Mouse (Mus musculus) midbrain, embryonic 15.5 days (tissue): ENCODE data around the gene Ice2. TPM values are rescaled to one million over a fixed set of nuclear protein-coding genes. Genes with fewer than 3 reads are reported as not detected.

Experiments
- ATAC-seq: fragments of 200-750 bp; cut with Nextera tagmentation; replicated peaks from 2 replicates; pipeline ENCODE4 v1.8.0; 2017; ENCODE audit warnings: moderate TSS enrichment
- H3K27ac ChIP-seq: fragments of 300-500 bp; sonication (generic); 2 replicates; pipeline ENCODE4 v1.5.1; 2015; ENCODE audit warnings: mild to moderate bottlenecking, inconsistent platforms
- H3K27me3 ChIP-seq: fragments of 300-500 bp; sonication (generic); replicated peaks from 2 replicates; pipeline ENCODE4 v1.6.1; 2015; ENCODE audit warnings: inconsistent platforms
- H3K36me3 ChIP-seq: fragments of 300-500 bp; sonication (generic); replicated peaks from 2 replicates; pipeline ENCODE4 v1.6.1; 2015; ENCODE audit warnings: inconsistent platforms
- H3K4me1 ChIP-seq: fragments of 300-500 bp; sonication (generic); 2 replicates; pipeline ENCODE4 v1.6.1; 2015; ENCODE audit warnings: inconsistent platforms
- H3K4me2 ChIP-seq: fragments of 300-500 bp; sonication (generic); 2 replicates; pipeline ENCODE4 v1.6.1; 2015; ENCODE audit warnings: inconsistent platforms, mild to moderate bottlenecking, moderate library complexity
- H3K4me3 ChIP-seq: fragments of 300-500 bp; sonication (generic); 2 replicates; pipeline ENCODE4 v1.5.1; 2015; ENCODE audit warnings: mild to moderate bottlenecking, inconsistent platforms
- H3K9ac ChIP-seq: fragments of 300-500 bp; sonication (generic); 2 replicates; pipeline ENCODE4 v1.6.1; 2015; ENCODE audit warnings: mild to moderate bottlenecking, inconsistent platforms
- H3K9me3 ChIP-seq: fragments of 300-500 bp; sonication (generic); 2 replicates; pipeline ENCODE4 v1.6.1; 2016; ENCODE audit warnings: inconsistent platforms
- WGBS: fragments of 180-500 bp; shearing (Covaris S2); methylation state at CpG from one replicate; pipeline ENCODE4 v1.1.7; 2015; ENCODE audit warnings: mixed read lengths; 5-methylcytosine and 5-hydroxymethylcytosine counted together
- polyA plus RNA-seq: library from polyadenylated mRNA; unstranded; fragments of >200 nt; fragmentation: Nextera tagmentation; extraction: Ambion mirVana; gene quantifications from 2 replicates; pipeline ENCODE4 v1.2.1, GENCODE M21; 2015

Ice2 gene
- polyA plus RNA-seq, 1 experiment from 2014 or later, result 11.0 TPM

DNA sequence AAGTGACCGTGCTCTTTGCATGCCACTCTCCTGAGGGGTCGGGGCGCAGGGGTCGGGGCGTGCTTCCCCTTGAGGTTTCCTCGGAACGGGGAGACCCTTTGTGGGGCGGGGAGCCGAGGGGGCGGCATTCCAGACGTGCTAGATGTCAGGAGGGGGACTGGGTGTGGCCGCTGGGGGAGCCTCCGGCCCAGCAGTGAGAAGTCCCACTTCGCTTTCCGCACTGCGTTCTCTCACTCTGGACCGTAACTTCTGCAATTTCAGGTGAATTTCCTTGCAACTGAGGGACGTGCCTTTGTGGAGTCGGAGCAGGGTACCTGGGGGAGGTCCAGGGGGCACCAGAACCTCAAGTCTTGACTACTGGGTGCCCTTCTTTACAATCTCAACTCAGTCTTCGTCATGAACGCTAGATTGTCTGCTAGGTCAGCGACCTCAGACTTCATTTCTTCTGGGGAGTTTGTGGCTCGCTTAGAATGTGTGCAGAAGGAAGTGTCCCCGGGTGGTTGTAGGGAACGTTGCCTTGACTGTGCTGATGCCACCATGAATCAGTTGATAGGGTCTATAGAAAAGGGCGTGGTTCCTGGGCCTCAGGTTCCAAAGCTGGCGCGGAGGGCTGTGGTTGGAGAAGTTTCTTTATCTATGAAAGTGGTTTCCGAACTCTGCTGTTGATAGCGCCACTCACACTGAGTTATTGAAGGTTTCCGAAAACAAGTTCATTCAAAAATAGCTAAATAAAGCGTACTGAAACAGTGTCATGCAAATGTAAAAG is 56.4 kb downstream of the Ice2 start:
- H3K36me3 ChIP-seq, result no peaks in the 10 kb centered on the region
- no peaks in the 10 kb centered on the region for H3K9me3 ChIP-seq
- H3K27me3 ChIP-seq, result peaks cover 18% of the 10 kb centered on the region
- ATAC-seq, result 0 out of 2 replicates have a peak, but pooled peaks have one; percentile 9
- H3K27ac ChIP-seq, result 0 out of 2 replicates have a peak overlapping the region, but pooled peaks have one; percentile 31
- 8% methylated on average over 32 of the region's 32 CpGs for WGBS
- peak overlapping the region; percentile 31; the same call in 1 of the 2 replicates for H3K9ac ChIP-seq
- peaks cover 13% of the 10 kb centered on the region for H3K4me1 ChIP-seq
- peak overlapping the region; percentile 62 for H3K4me2 ChIP-seq
- peak overlapping the region; percentile 39 for H3K4me3 ChIP-seq

DNA sequence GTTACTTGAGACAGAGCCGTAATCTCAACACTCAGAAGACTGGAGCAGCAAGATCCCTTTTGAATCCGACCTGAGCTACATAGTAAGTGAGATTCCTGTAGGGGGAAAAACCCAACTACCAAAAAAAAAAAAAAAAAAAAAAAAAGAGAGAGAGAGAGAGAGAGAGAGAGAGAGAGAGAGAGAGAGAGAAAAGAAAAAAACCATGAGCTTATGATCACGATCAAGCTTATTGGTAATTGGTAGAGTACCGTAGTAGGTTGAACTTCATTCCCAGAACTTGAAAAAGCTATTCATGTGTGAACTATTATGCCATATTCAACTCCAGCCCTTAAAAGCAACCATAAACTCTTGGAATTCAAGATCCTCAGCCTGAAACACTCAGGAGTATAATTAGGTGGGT is 57.0 kb downstream of the Ice2 start:
- no peak overlapping the region for H3K9ac ChIP-seq
- no peak for ATAC-seq
- 0 out of 2 replicates have a peak overlapping the region, but pooled peaks have one; percentile 39 for H3K4me3 ChIP-seq
- peaks cover 15% of the 10 kb centered on the region for H3K4me1 ChIP-seq
- no peaks in the 10 kb centered on the region for H3K36me3 ChIP-seq
- no peaks in the 10 kb centered on the region for H3K9me3 ChIP-seq
- WGBS, result 65% methylated on average over 4 of the region's 4 CpGs
- H3K27ac ChIP-seq, result no peak overlapping the region
- peaks cover 18% of the 10 kb centered on the region for H3K27me3 ChIP-seq
- peak overlapping the region; percentile 62; the same call in 1 of the 2 replicates for H3K4me2 ChIP-seq

DNA sequence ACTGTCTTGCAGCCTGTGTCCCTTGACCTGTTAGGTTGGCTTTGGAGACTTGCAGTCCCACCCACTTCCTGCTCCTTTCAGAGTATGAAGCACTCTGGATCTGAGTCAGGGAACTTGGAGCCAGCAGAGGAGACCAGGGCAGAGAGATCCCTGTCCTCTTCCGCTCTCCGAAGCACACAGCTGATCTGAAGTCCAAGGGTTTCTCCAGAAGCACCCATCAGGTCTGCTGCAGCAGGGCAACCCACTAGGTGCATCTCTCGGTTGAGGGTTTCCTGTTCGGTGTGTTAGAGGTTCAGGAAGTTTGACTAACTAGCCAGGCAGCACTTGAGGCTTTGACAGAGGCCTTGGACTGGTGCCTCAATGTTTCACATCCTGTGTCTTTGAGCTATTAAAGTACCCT is 57.7 kb downstream of the Ice2 start:
- no peaks in the 10 kb centered on the region for H3K36me3 ChIP-seq
- H3K4me3 ChIP-seq, result no peak overlapping the region
- peaks cover 15% of the 10 kb centered on the region for H3K4me1 ChIP-seq
- no peaks in the 10 kb centered on the region for H3K9me3 ChIP-seq
- no peak overlapping the region for H3K9ac ChIP-seq
- WGBS, result 65% methylated on average over 4 of the region's 4 CpGs
- H3K27me3 ChIP-seq, result peaks cover 18% of the 10 kb centered on the region
- ATAC-seq, result no peak
- no peak overlapping the region for H3K4me2 ChIP-seq
- H3K27ac ChIP-seq, result no peak overlapping the region

DNA sequence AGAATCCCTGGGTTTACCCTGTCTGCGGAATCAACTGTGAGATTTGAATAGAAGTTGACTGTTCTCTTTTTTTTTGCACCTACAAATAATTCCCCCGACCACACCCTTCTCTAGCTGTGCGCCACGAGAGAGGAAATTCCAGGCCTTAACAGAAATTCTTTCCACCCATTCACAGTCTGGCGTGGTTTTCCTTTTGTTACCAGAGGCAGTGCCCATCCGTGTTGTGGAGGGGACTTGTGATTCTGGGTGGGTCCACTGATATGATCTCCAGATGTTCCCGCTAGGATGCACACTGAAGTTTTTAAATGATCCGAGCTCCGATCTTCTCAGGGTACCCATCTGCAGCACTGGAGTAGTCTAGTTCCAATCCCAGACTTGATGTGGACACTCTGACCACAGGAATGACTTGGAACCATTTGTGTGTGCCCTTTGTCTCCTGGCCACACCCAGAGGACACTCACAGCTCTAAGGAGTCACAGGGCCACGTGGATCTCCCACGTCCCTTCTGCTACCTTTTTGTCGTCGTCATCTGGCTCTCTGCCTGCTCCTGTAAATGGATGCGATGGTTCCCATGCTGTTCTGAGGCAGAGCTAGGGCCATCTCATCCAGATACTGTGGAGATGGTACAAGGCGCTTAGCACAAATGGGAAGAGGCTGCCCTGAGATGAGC is 58.8 kb downstream of the Ice2 start:
- H3K27me3 ChIP-seq, result peaks cover 18% of the 10 kb centered on the region
- H3K9ac ChIP-seq, result no peak overlapping the region
- H3K36me3 ChIP-seq, result no peaks in the 10 kb centered on the region
- H3K9me3 ChIP-seq, result no peaks in the 10 kb centered on the region
- H3K4me2 ChIP-seq, result no peak overlapping the region
- 84% methylated on average over 15 of the region's 15 CpGs for WGBS
- no peak overlapping the region for H3K27ac ChIP-seq
- peaks cover 15% of the 10 kb centered on the region for H3K4me1 ChIP-seq
- no peak overlapping the region for H3K4me3 ChIP-seq
- ATAC-seq, result no peak

DNA sequence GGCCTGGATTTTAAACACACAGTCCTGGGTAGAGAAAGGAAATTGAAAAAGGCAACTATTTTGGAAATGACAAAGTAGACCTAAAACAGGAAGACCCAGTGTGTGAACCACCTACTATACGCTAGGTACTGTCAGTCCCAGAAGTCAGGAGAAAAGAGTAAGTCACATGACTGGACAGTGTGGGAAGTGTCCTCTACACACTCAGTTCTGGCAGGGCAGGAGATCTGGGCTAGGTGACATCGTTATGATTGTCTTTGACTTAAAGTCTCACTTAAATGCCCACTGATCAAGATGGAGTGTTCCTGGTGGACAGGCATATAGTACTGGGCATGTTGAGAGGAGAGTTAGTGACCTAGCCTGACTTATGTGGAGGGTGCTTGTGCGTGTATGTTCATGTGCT is 59.4 kb downstream of the Ice2 start:
- Histone ChIP-seq H3K9me3 (no peaks in the 10 kb centered on the region), H3K4me3 (no peak overlapping the region), H3K9ac (no peak overlapping the region), H3K27me3 (peaks cover 18% of the 10 kb centered on the region), H3K27ac (no peak overlapping the region), H3K36me3 (no peaks in the 10 kb centered on the region), H3K4me2 (no peak overlapping the region), H3K4me1 (peaks cover 15% of the 10 kb centered on the region)
- no peak for ATAC-seq
- WGBS, result 92% methylated on average over 3 of the region's 3 CpGs

DNA sequence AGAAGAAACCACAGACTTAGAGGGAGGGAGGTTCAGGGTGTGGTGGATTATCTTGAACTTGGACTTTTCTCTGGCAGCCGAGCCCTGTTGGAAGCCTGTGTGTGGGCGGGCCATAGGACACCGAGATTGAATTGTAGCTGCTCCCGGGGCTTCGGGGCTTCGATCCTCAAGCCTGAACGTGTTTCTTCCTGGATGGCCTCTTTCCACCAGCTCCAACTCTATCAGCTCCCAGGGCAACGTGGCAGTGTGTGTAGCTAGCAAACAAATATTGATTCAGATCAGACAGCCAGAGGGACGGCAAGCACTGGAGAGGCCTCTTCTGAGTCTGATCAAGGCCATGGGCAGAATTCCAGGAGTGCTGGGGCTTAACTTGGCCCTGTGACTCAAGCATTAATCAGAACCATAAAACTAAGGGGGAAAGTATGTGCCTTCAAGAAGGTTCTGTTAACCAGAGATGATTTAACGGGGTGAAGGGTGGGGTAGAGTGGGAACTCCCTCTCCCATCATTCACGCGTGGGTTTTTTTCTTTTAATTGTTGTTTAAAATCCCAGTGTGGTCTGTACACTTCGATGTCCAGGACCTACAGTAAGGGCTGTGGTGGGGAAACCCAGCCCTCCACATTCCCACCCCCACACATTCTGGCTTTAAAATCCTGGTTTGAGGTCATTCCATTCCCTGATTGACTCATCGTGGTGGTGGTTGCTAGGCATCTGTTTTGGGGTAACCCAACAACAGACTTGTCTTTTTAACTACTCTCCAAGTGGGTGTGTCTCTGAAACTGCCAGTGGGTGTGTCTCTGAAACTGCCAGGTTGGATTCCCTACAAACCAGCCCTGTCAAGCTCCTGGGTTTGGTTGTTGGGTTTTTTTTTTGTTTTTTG is 60.3 kb downstream of the Ice2 start:
- peaks cover 15% of the 10 kb centered on the region for H3K27me3 ChIP-seq
- WGBS, result 61% methylated on average over 14 of the region's 14 CpGs
- no peak for ATAC-seq
- peaks cover 15% of the 10 kb centered on the region for H3K4me1 ChIP-seq
- H3K4me3 ChIP-seq, result no peak overlapping the region
- H3K4me2 ChIP-seq, result no peak overlapping the region
- H3K9ac ChIP-seq, result no peak overlapping the region
- 0 out of 2 replicates have a peak overlapping the region, but pooled peaks have one; percentile 1 for H3K27ac ChIP-seq
- no peaks in the 10 kb centered on the region for H3K36me3 ChIP-seq
- H3K9me3 ChIP-seq, result no peaks in the 10 kb centered on the region

DNA sequence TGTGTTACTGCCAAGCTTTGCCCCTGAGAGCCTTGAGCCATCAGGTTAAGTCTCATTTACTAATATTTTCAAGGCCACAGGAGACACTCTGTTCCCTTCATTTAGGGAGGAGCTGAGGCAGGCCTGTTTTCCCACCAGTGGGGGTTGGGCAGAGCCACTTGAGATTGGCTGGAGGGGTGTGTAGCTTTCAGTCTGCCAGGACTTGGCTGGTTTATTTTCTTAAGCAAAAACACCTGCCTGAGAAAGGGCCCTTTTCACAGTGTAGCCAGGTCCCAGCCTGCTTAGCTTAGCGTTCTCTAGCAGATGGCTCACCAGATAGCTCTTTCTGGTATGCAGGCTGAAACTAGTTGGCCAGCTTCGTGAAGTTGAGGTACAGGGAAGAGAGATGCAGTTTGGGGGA is 61.3 kb downstream of the Ice2 start:
- 67% methylated on average over 2 of the region's 2 CpGs for WGBS
- Histone ChIP-seq H3K4me2 (no peak overlapping the region), H3K9ac (no peak overlapping the region), H3K36me3 (no peaks in the 10 kb centered on the region), H3K27me3 (peaks cover 10% of the 10 kb centered on the region), H3K4me1 (peaks cover 7% of the 10 kb centered on the region), H3K4me3 (no peak overlapping the region), H3K9me3 (no peaks in the 10 kb centered on the region), H3K27ac (no peak overlapping the region)
- no peak for ATAC-seq

DNA sequence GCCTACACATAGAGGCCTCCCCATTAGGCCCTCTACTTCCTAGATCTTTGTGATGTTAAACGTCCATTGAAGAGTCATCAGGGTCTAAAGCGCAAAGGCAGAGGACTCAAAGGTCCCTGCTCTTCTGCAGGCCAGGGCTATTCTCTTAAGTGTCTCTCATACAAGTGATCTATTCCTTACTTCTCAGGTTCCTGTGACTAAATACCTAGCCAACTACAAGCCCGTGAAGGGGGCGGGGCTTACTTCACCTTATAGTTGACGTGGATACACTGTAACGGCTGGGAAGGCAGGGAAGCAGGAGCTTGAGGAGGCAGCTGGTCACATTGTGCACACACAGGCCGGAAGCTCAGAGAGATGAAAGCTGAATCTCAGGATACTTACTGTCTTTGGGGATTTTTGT is 62.2 kb downstream of the Ice2 start:
- no peak overlapping the region for H3K4me3 ChIP-seq
- H3K4me1 ChIP-seq, result peaks cover 5% of the 10 kb centered on the region
- ATAC-seq, result no peak

DNA sequence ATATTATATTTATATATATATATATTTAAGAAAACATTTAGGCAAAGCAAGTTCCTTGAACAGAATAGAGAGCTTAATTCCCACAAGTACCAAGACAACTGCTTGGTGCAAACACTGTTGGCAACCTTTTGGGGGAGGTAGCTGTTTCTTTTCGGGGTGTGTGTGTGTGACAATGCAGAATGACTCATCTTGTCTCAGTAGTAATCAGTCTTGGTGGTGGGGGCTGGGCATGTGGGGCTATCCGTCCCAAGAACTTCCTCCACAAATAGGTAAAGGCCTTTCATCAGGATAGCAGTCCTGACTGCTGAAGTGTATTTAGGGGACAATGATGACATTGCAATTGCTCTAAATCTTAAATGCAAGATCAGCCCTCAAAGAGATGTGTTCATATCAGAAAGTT is 65.3 kb downstream of the Ice2 start:
- WGBS, result 91% methylated on average over 2 of the region's 2 CpGs
- no peaks in the 10 kb centered on the region for H3K36me3 ChIP-seq
- H3K9me3 ChIP-seq, result no peaks in the 10 kb centered on the region
- no peaks in the 10 kb centered on the region for H3K27me3 ChIP-seq
- H3K27ac ChIP-seq, result no peak overlapping the region
- no peak for ATAC-seq
- peaks cover 5% of the 10 kb centered on the region for H3K4me1 ChIP-seq
- H3K4me3 ChIP-seq, result no peak overlapping the region
- no peak overlapping the region for H3K9ac ChIP-seq
- no peak overlapping the region for H3K4me2 ChIP-seq

More for the DNA sequence above, 62.2 kb downstream of the Ice2 start:
- Histone ChIP-seq H3K9me3 (no peaks in the 10 kb centered on the region), H3K9ac (no peak overlapping the region), H3K4me2 (no peak overlapping the region), H3K27ac (no peak overlapping the region), H3K27me3 (peaks cover 9% of the 10 kb centered on the region), H3K36me3 (no peaks in the 10 kb centered on the region)
- WGBS, result 94% methylated on average over 7 of the region's 7 CpGs

DNA sequence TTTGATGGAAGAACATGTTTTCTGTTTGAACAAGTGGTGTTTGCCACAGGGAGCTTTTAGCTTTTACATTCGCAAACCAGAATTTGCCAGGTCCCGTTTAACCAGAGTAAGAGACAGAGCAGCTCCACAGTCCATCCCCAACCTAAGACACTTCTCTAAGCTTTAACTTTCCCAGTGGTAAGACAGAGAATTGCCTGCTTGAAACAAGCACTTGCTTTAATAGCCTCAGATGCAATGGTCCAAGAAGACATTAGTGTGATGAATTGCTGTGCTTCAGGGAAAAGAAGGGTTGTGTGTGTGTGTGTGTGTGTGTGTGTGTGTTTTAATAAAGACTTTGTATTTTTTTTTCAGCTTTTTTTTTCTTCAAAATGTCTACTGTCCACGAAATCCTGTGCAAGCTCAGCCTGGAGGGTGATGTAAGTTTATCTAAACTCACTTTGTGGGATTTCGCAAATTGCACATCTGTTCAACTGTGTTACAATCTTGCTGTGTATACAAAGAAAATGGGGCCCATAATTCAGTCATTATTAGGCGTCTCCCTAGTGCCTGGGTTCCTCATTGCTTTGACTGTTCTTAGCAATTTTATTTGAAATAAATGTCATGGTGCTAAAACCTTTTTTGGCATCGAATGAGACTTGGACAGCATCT is 66.5 kb downstream of the Ice2 start:
- H3K36me3 ChIP-seq, result no peaks in the 10 kb centered on the region
- 89% methylated on average over 6 of the region's 6 CpGs for WGBS
- H3K9me3 ChIP-seq, result no peaks in the 10 kb centered on the region
- ATAC-seq, result no peak
- H3K27ac ChIP-seq, result no peak overlapping the region
- peaks cover 7% of the 10 kb centered on the region for H3K4me1 ChIP-seq
- H3K4me2 ChIP-seq, result no peak overlapping the region
- no peaks in the 10 kb centered on the region for H3K27me3 ChIP-seq
- no peak overlapping the region for H3K4me3 ChIP-seq
- no peak overlapping the region for H3K9ac ChIP-seq

DNA sequence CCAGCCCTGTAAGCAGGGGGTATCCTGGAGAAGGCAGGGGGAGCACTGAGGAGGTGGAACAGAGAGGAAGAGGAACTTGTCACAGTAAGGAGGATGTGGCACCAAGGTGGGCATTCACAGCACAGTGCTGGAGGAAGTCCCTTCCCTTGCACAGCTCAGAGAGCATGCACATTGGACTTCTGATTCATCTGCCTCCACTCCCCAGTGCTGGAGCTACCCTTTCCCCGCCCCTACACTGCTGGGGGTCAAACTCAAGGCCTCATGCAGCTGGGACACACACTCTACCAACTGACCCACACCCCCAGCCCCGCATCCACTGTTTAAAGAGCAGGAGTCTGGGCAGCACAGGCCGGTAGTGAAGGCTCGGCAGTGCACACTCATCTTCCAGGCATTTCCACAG is 68.4 kb downstream of the Ice2 start:
- no peak for ATAC-seq
- WGBS, result 65% methylated on average over 4 of the region's 4 CpGs
- Histone ChIP-seq H3K4me2 (no peak overlapping the region), H3K27me3 (no peaks in the 10 kb centered on the region), H3K9ac (no peak overlapping the region), H3K4me3 (no peak overlapping the region), H3K36me3 (no peaks in the 10 kb centered on the region), H3K4me1 (peaks cover 19% of the 10 kb centered on the region), H3K27ac (no peak overlapping the region), H3K9me3 (no peaks in the 10 kb centered on the region)
